Mouse (Mus musculus): ENCODE measurements around the gene Hsbp1.

The Hsbp1 gene

GRCm38 (mm10) chr8:119384478-119384877 lies 40.2 kb downstream of the Hsbp1 start:
- intact Hi-C loops (cut with DNase I): loop anchor here (5.0 kb wide), 1 partner anchor 157 kb away; no protein-coding TSS in a partner anchor

GRCm38 (mm10) chr8:119385854-119386253 lies 41.6 kb downstream of the Hsbp1 start:
- intact Hi-C loops (cut with DNase I): no loop called here

DNA sequence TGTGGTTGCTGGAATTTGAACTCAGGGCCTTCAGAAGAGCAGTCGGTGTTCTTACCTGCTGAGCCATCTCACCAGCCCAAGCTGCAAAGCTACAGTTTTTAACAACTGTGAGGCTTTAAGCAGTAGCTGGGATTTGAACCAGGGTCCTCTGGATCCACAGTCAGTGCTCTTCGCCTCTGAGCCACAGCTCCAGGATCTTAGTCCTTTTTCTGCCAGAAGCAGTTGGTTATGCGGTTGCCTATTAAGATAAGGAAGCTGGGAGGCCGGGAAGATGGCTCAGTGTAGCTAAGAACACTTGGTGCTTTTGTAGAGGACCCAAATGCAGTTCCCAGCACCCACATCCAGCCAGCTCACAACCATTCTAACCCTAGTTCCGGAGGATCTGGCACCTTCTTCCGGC lies 42.7 kb downstream of the Hsbp1 start:
- intact Hi-C loops (cut with DNase I): no loop called here

DNA sequence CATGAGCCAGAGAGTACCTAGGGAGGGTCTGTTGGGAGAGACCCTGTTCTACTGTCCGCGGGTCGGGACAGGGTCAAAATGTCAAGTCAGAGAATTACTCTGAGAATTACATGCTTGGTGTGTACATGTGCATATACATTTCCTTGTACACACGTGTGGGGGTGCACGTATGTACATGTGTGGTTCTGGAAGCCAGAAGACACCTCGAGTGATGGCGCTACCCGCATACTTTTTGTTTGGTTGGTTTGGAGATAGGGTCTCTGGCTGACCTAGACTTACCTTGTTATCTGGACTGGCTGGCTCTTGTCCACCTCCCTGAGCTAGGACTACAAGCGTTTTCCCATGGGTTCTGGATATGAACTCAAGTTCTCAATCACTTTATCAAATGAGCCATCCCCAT lies 49.8 kb downstream of the Hsbp1 start:
- intact Hi-C loops (cut with DNase I): no loop called here

- intact Hi-C loops (cut with DNase I): no loop called here
Measured at GRCm38 (mm10) chr8:119394524-119395026, 50.3 kb downstream of the Hsbp1 start, which contains the start of gene Mlycd. Mlycd (plus strand) TSS chr8:119394878.

DNA sequence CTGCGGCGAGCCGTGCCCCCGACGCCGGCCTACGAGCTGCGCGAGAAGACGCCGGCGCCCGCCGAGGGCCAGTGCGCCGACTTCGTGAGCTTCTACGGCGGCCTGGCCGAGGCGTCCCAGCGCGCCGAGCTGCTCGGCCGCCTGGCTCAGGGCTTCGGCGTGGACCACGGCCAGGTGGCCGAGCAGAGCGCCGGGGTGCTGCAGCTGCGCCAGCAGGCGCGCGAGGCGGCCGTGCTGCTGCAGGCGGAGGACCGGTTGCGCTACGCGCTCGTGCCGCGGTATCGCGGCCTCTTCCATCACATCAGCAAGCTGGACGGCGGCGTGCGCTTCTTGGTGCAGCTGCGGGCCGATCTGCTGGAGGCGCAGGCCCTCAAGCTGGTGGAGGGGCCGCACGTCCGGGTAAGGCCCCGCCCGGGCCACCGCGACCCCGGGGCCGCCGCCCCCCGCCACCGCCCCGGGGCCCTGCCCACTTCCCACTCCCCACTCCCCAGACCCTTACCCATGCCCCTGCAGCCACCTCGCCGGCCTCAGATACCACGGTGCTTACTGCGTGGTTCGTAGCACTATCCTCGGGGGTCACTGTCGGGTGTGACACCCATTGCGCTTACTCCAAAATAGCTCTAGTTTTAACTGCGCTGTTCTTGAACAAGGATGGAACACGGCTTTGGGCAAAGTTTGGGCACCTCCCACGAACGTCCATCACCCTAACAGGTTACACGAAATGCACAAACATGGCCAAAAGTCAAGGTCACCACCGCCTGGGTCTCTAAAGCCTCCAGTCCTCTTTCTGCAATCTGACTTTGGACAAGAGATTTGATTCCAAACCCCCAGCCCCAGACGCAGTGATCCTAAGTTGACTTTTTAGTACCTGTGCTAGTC lies 51.0 kb downstream of the Hsbp1 start:
- intact Hi-C loops (cut with DNase I): no loop called here
